Mouse (Mus musculus) retina, adult 2 months (tissue): ENCODE data around the gene Asic3.

Experiments used
- DNase-seq: peaks from one replicate; pipeline ENCODE4 v3.0.0-alpha.2; 2012; ENCODE audit warnings: low read depth, low spot score

Gene Asic3

GRCm38 (mm10) chr5:24413042-24413693 is at the start of gene Asic3:
Gene Asic3, plus strand, starts transcription at chr5:24413392.
- no peak for DNase-seq

GRCm38 (mm10) chr5:24363467-24363866 is 49.7 kb upstream of the Asic3 start:
- DNase-seq, result no peak

DNA sequence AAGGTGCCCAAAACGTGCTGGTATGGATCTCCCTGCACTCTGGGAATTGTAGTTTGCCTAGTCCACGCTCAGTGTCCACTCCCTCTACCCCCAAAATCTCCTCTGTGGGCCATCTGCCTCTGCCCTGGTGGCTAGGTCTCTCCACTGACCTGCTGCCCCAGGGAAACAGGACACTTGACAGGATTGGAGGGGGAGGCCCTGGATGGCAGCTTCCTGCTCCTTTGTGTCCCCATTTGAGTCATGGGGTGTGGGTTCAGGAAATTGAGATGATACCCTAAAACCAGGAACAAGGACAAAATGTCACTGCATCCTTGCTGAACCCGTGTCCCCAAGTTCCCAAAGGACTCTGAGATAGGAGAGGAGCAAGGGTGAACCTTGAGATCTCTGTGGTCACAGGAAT is 49.1 kb upstream of the Asic3 start:
- no peak for DNase-seq

- no peak for DNase-seq
These were observed 48.7 kb upstream of the Asic3 start, which contains the start of gene Nos3 for GRCm38 (mm10) chr5:24364508-24364907. Gene Nos3, plus strand, starts transcription at chr5:24364810.

DNA sequence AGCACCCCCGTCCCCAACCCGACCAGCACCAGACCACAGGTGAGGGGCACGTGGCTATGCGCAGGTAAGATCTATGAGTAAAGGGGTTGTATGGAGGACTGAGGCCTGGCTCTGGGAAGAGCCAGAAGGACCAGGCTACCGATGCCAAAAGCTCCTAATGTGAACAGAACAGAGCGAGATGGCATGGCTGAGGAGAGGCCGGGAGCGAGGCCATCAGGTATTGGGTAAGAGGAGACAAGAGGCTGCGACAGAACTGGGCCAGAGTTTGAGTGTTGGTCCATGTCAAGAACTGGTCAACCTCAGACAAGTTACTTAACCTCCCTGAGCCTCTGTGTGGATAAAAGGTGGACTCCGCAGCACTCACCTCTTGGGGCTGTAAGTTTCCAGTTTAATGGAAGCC is 48.2 kb upstream of the Asic3 start:
- DNase-seq, result no peak

GRCm38 (mm10) chr5:24365528-24365927 is 47.7 kb upstream of the Asic3 start:
- DNase-seq, result no peak

DNA sequence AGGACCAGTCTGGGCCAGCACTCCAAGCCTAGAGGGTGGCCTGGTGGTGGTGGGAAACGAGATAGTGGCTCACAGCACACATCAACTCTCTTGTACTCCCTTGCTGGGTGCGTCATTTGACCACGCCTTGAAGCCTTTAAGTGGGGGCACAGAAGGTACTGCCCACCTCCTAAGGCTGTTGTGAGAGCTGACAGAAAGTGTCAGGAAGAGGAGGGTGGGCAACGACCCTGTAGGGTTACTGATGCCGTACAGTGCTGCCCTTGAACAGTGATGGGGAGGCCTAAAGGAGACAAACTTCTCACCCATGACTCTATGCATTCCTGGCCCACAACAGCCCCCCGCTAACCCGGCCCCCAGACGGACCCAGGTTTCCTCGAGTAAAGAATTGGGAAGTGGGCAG is 46.8 kb upstream of the Asic3 start:
- no peak for DNase-seq

DNA sequence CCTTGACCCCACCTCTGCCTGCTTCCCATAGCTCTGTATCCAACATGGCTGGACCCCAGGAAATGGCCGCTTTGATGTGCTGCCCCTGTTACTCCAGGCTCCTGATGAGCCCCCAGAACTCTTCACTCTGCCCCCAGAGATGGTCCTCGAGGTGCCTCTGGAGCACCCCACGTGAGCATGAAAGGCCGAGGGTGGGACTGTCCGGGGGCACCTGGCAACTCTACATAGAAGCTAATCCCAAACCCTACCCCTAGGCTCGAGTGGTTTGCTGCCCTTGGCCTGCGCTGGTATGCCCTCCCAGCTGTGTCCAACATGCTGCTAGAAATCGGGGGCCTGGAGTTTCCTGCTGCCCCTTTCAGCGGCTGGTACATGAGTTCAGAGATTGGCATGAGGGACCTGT is 43.4 kb upstream of the Asic3 start:
- DNase-seq, result no peak

GRCm38 (mm10) chr5:24373807-24374206 is 39.4 kb upstream of the Asic3 start:
- DNase-seq, result peak; percentile 62

- DNase-seq, result no peak
These were observed 39.0 kb upstream of the Asic3 start for GRCm38 (mm10) chr5:24374216-24374615.

DNA sequence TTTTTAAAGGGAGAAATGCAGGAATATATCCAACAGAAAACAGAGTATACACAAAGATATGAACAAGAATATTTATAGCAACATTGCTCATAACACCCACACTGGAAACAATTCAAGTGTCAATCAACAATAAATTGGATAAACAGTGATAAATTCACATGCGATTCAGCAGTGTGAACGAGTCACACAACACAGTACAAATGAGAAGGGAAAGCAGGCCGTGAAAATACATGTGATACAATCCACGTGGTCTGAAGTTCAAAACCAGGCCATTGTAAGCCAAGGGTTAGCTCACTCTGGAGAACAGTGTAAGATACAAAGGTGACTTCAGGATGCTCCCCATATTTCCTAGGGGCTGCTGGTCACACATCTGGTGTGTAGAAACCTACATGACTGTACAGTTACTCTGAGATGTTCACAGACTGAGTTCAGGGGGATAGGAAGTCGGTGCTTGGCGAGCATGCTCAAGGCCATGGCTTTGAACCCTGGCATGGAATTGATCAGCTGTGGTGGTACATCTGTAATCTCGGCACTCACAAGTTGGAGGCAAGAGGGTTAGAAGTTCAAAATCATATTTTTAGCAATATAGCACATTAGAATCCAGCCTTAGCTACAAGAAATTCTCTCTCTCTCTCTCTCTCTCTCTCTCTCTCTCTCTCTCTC is 38.4 kb upstream of the Asic3 start:
- no peak for DNase-seq

DNA sequence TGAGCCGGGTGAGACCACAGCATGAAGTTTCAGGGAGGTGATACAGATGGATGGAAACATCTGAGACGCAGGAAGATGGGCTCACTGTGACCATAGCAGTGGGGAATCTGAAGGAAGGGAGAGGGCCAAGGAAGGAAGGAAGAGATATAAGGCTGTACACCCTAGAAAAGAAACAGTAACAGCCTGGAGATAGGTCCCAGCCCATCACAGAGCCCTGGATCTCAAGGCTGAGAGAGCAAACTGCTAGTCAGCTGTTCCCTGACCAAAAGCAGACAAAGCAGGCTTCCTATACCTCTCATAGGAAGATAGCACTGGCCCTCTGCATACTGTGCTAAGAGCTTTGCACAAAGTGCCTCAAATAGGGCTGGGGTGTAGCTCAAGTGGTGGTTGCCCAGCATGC is 34.5 kb upstream of the Asic3 start:
- no peak for DNase-seq

DNA sequence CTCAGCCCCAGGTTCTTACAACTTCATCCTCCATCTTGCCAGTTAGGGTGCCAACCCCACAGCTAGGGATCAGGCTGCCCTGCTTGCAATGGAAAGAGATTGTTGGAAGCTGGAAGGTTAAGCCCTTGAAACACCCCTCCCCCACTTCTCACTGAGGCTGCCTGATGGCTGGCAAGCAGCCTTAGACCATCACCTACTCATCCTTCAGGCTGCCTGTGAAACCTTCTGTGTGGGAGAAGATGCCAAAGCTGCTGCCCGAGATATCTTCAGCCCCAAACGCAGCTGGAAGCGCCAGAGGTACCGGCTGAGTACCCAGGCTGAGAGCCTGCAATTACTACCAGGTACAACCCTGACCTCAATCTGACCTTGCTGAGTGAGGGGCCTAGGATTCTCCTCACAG is 33.7 kb upstream of the Asic3 start:
- DNase-seq, result no peak

- no peak for DNase-seq
These were observed 32.7 kb upstream of the Asic3 start for GRCm38 (mm10) chr5:24380499-24380898.

DNA sequence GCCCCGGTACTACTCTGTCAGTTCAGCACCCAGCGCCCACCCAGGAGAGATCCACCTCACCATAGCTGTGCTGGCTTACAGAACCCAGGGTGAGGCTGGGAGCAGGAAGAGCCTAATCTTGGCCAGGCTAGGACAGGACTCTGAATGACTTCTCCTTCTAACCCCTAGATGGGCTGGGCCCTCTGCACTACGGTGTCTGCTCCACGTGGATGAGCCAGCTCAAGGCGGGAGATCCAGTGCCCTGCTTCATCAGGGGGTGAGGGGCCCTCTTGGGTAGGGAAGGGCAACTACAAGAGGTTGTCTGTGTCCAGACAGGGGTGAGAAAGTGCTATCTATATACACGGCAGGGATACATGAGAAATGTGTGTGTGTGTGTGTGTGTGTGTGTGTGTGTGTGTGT is 31.7 kb upstream of the Asic3 start:
- DNase-seq, result no peak

GRCm38 (mm10) chr5:24381988-24382387 is 31.2 kb upstream of the Asic3 start:
- no peak for DNase-seq

DNA sequence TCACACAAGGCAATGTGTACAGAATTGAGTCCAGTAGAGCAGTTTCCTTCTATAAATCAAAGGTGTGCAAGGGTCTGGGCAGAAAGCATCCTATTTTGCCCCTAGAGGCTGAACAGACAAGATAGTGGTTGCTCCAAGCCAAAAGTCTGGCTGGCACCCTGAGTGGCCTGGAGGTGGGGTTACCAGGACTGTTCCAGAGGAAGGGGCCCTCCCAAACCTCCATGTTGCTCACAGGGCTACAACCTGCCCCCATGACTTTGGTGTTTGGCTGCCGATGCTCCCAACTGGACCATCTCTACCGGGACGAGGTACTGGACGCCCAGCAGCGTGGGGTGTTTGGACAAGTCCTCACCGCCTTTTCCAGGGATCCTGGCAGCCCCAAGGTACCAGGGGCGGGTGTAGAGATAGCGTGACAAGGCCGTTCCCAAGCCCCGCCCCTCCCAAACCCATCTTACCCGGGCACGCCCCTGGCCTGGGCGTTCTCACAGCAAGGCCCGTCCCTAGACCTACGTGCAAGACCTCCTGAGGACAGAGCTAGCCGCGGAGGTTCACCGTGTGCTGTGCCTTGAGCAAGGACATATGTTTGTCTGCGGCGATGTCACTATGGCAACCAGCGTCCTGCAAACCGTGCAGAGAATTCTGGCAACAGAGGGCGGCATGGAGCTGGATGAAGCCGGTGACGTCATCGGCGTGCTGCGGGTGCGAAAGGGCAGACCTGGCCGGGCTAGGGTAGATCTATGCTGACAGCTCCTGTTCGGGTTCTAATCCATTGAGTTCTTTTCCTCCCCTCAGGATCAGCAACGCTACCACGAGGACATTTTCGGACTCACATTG is 29.9 kb upstream of the Asic3 start:
- peak; percentile 86 for DNase-seq

GRCm38 (mm10) chr5:24384407-24384806 is 28.8 kb upstream of the Asic3 start:
- DNase-seq, result no peak

GRCm38 (mm10) chr5:24385374-24385773 is 27.8 kb upstream of the Asic3 start:
- no peak for DNase-seq

DNA sequence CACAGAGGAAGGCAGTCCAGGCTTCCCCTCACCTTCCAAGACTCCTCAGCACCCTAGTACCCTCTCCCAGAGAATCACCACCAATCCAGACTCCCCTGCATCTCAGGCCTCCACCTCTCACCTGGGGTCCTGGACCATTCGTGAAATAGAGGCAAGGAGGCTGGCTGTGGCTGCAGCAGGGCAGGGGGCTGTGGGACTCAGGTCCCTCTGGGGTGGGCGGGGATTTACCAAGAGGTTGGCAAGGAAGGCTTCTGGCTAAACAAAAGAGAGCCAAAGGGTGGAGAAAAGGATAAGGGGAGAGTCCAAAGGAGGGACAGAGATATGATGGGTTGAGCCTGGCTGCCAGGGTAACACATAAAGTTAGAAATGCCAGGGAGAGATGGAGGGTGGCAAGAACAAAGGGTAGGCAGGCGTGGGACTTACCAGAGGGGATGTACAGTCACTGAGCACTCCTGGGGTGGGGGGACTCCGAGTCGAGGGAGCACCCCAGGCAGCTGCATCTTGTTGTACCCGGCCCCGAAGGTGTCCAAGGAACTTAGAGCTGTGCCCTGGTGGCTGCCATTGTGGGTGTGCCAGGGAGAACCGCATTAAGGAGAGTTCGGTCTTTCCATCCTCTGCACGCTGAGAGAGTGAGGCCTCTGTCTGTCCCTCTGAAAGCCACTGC is 27.2 kb upstream of the Asic3 start:
- DNase-seq, result no peak

- no peak for DNase-seq
These were observed 25.6 kb upstream of the Asic3 start for GRCm38 (mm10) chr5:24387264-24388241.
